Mouse (Mus musculus) stomach, postnatal 0 days (tissue): Measurements from ENCODE around the gene Dock4.

Experiments used
- CTCF ChIP-seq: IDR thresholded peaks from 2 replicates; pipeline ENCODE4 v1.5.1; 2016; ENCODE audit warnings: antibody characterized with exemption, low read depth, mild to moderate bottlenecking, moderate library complexity
- EP300 ChIP-seq: optimal IDR thresholded peaks from 2 replicates; pipeline ENCODE3; 2016; ENCODE audit warnings: antibody characterized with exemption

- no peak for TF ChIP-seq CTCF
- TF ChIP-seq EP300 = no peak
Measured at GRCm38 (mm10) chr12:40554941-40555511, 109.3 kb downstream of the Dock4 start.
